Mouse (Mus musculus) ZHBTc4 (cell line): Measurements from ENCODE around the gene Pmel.
"Not testable (repeated sequence)": the region's sequence is repeated elsewhere in the genome, so short reads cannot be mapped to it uniquely, and the experiment has no call there.

Experiments
- DNase-seq: peaks from one replicate; pipeline ENCODE4 v3.0.0-alpha.2; 2011; ENCODE audit warnings: low read depth, low spot score

The Pmel gene

GRCm38 (mm10) chr10:128702328-128703007 is 1.5 kb upstream of the Pmel start:
- no peak for DNase-seq

GRCm38 (mm10) chr10:128704491-128705316 is 709 bp downstream of the Pmel start, which contains the start of gene Cdk2:
Gene Cdk2, minus strand, starts transcription at chr10:128705031.
- peak; percentile 97 for DNase-seq

GRCm38 (mm10) chr10:128705317-128705693 is 1.3 kb downstream of the Pmel start:
- peak; percentile 41 for DNase-seq

- peak; percentile 12 for DNase-seq
These were observed 7.3 kb downstream of the Pmel start for GRCm38 (mm10) chr10:128711318-128711717.

- DNase-seq = peak; percentile 43
These were observed 11.9 kb downstream of the Pmel start for GRCm38 (mm10) chr10:128715559-128716537.

GRCm38 (mm10) chr10:128725466-128725865 is 21.5 kb downstream of the Pmel start:
- not testable (repeated sequence) for DNase-seq

GRCm38 (mm10) chr10:128728059-128728458 is 24.1 kb downstream of the Pmel start:
- no peak for DNase-seq

GRCm38 (mm10) chr10:128731002-128731433 is 27.0 kb downstream of the Pmel start:
- peak; percentile 73 for DNase-seq

- DNase-seq = no peak
These were observed 28.0 kb downstream of the Pmel start for GRCm38 (mm10) chr10:128731992-128732391.

GRCm38 (mm10) chr10:128737435-128737834 is 33.4 kb downstream of the Pmel start:
- peak; percentile 94 for DNase-seq

GRCm38 (mm10) chr10:128740296-128740695 is 36.3 kb downstream of the Pmel start:
- no peak for DNase-seq

GRCm38 (mm10) chr10:128742616-128743015 is 38.6 kb downstream of the Pmel start:
- DNase-seq = peak; percentile 58

- no peak for DNase-seq
These were observed 39.2 kb downstream of the Pmel start for GRCm38 (mm10) chr10:128743235-128743634.

GRCm38 (mm10) chr10:128743791-128744191 is 39.8 kb downstream of the Pmel start:
- peak; percentile 44 for DNase-seq

- DNase-seq = no peak
These were observed 40.2 kb downstream of the Pmel start for GRCm38 (mm10) chr10:128744211-128744610.

- peak; percentile 70 for DNase-seq
These were observed 40.9 kb downstream of the Pmel start, which contains the start of gene Dgka for GRCm38 (mm10) chr10:128744680-128745601. Gene Dgka, minus strand, starts transcription at chr10:128744855.

- no peak for DNase-seq
These were observed 42.1 kb downstream of the Pmel start for GRCm38 (mm10) chr10:128745946-128746613.

- no peak for DNase-seq
These were observed 43.1 kb downstream of the Pmel start for GRCm38 (mm10) chr10:128746972-128747645.

- peak; percentile 95 for DNase-seq
These were observed 43.8 kb downstream of the Pmel start, which contains the start of gene Pym1 for GRCm38 (mm10) chr10:128747646-128748251. Gene Pym1, plus strand, starts transcription at chr10:128747889.
